Mouse (Mus musculus): ENCODE results near the gene Cdc34b. TPM values are rescaled to one million over a fixed set of nuclear protein-coding genes. Genes with fewer than 3 reads are reported as not detected.

The Cdc34b gene
- polyA plus RNA-seq, 1 experiment from 2014 or later, result not detected

Other genes with a start within 250 kb of the Cdc34b start
- gene Epn3, start 241.8 kb upstream of the Cdc34b start, polyA plus RNA-seq (2015; fragmentation: Nextera tagmentation; extraction: Ambion mirVana), result 0.26 and 0.35 TPM in 2 replicates
- gene Mycbpap, start 220.0 kb upstream of the Cdc34b start, polyA plus RNA-seq (2015; fragmentation: Nextera tagmentation; extraction: Ambion mirVana), result 1.9 and 2.6 TPM in 2 replicates
- gene Rsad1, start 192.5 kb upstream of the Cdc34b start, polyA plus RNA-seq (2015; fragmentation: Nextera tagmentation; extraction: Ambion mirVana), result 6.6 and 6.7 TPM in 2 replicates
- gene Chad, start 176.7 kb upstream of the Cdc34b start, polyA plus RNA-seq (2015; fragmentation: Nextera tagmentation; extraction: Ambion mirVana), result 0.24 and 0.52 TPM in 2 replicates
- gene Acsf2, start 139.9 kb upstream of the Cdc34b start, polyA plus RNA-seq (2015; fragmentation: Nextera tagmentation; extraction: Ambion mirVana), result 0.98 and 1.2 TPM in 2 replicates
- gene Lrrc59, start 112.0 kb upstream of the Cdc34b start, polyA plus RNA-seq (2015; fragmentation: Nextera tagmentation; extraction: Ambion mirVana), result 162 and 166 TPM in 2 replicates
- 103 and 114 TPM in 2 replicates for gene Mrpl27, start 88.0 kb upstream of the Cdc34b start, polyA plus RNA-seq (2015; fragmentation: Nextera tagmentation; extraction: Ambion mirVana)
- gene Eme1, start 87.8 kb upstream of the Cdc34b start, polyA plus RNA-seq (2015; fragmentation: Nextera tagmentation; extraction: Ambion mirVana), result 8.2 and 8.9 TPM in 2 replicates
- 8.1 and 8.2 TPM in 2 replicates for gene Xylt2, start 64.3 kb upstream of the Cdc34b start, polyA plus RNA-seq (2015; fragmentation: Nextera tagmentation; extraction: Ambion mirVana)
- gene Gm11541, start 37.3 kb upstream of the Cdc34b start, polyA plus RNA-seq (2015; fragmentation: Nextera tagmentation; extraction: Ambion mirVana), result not detected in 2 replicates
- gene Tmem92, start 40.9 kb downstream of the Cdc34b start, polyA plus RNA-seq (2015; fragmentation: Nextera tagmentation; extraction: Ambion mirVana), result not detected in 2 replicates
- gene Col1a1, start 194.4 kb downstream of the Cdc34b start, polyA plus RNA-seq (2015; fragmentation: Nextera tagmentation; extraction: Ambion mirVana), result 45.0 and 166 TPM in 2 replicates
- not detected in 2 replicates for gene Hils1, start 225.8 kb downstream of the Cdc34b start, polyA plus RNA-seq (2015; fragmentation: Nextera tagmentation; extraction: Ambion mirVana)
- 0.19 and 0.58 TPM in 2 replicates for gene Sgca, start 234.5 kb downstream of the Cdc34b start, polyA plus RNA-seq (2015; fragmentation: Nextera tagmentation; extraction: Ambion mirVana)
- 22.0 and 22.4 TPM in 2 replicates for gene Ppp1r9b, start 249.3 kb downstream of the Cdc34b start, polyA plus RNA-seq (2015; fragmentation: Nextera tagmentation; extraction: Ambion mirVana)

Measured in forebrain, embryonic 16.5 days (tissue).